Mouse (Mus musculus) cortical plate, adult 2 months (tissue): ENCODE measurements around the gene Apoa2. TPM values are rescaled to one million over a fixed set of nuclear protein-coding genes. Genes with fewer than 3 reads are reported as not detected.

Experiments used
- H3K27ac ChIP-seq: fragments of 200-500 bp; 2 replicates; pipeline ENCODE4 v1.5.1; 2012; ENCODE audit warnings: low read length, control low read depth, inconsistent platforms; ENCODE audit not compliant: insufficient read depth
- H3K4me1 ChIP-seq: fragments of 200-500 bp; 2 replicates; pipeline ENCODE4 v1.6.1; 2011; ENCODE audit warnings: low read length; ENCODE audit not compliant: control insufficient read depth, insufficient read depth
- H3K4me3 ChIP-seq: fragments of 200-500 bp; 2 replicates; pipeline ENCODE4 v1.5.1; 2011; ENCODE audit warnings: mild to moderate bottlenecking, low read length, control low read depth; ENCODE audit not compliant: insufficient read depth
- CTCF ChIP-seq: fragments of 200-500 bp; IDR thresholded peaks from 2 replicates; pipeline ENCODE4 v1.5.1; 2011; ENCODE audit warnings: mild to moderate bottlenecking, control low read depth, low read length; ENCODE audit not compliant: insufficient read depth; ENCODE audit errors: extremely low read depth
- POLR2A ChIP-seq: fragments of 200-500 bp; IDR thresholded peaks from 2 replicates; pipeline ENCODE4 v1.6.1; 2011; ENCODE audit warnings: mild to moderate bottlenecking, low read length, control low read depth; ENCODE audit not compliant: insufficient read depth; ENCODE audit errors: extremely low read depth
- polyA plus RNA-seq: library from polyadenylated mRNA; depleted of rRNA; stranded (reverse); fragments of >200 nt; gene quantifications from 2 replicates; pipeline ENCODE4 v1.2.3, GENCODE M21; 2012

Apoa2 gene
- polyA plus RNA-seq, 1 experiment, result 2.8 TPM

GRCm38 (mm10) chr1:171251594-171252324 lies 26.9 kb downstream of the Apoa2 start:
- no peak for TF ChIP-seq CTCF
- TF ChIP-seq POLR2A, result no peak
- Histone ChIP-seq H3K4me3 (peak overlapping the region; percentile 0), H3K4me1 (no peaks in the 10 kb centered on the region), H3K27ac (no peak overlapping the region)

- H3K27ac ChIP-seq, result 0 out of 2 replicates have a peak overlapping the region, but pooled peaks have one; percentile 16
- peak overlapping the region; percentile 0; the same call in 1 of the 2 replicates for H3K4me3 ChIP-seq
- TF ChIP-seq POLR2A, result no peak
- TF ChIP-seq CTCF, result no peak
- H3K4me1 ChIP-seq, result no peaks in the 10 kb centered on the region
Observed at GRCm38 (mm10) chr1:171252415-171252814, 27.6 kb downstream of the Apoa2 start.

GRCm38 (mm10) chr1:171256095-171256818 lies 31.4 kb downstream of the Apoa2 start:
- Histone ChIP-seq H3K27ac (no peak overlapping the region), H3K4me1 (no peaks in the 10 kb centered on the region), H3K4me3 (no peak overlapping the region)
- no peak for TF ChIP-seq POLR2A
- TF ChIP-seq CTCF, result no peak

- Histone ChIP-seq H3K4me3 (no peak overlapping the region), H3K4me1 (peaks cover 1% of the 10 kb centered on the region; the same call in 1 of the 2 replicates), H3K27ac (no peak overlapping the region)
- TF ChIP-seq CTCF, result peak; percentile 71; the same call in 1 of the 2 replicates
- TF ChIP-seq POLR2A, result no peak
Observed at GRCm38 (mm10) chr1:171256937-171257548, 32.2 kb downstream of the Apoa2 start.

- Histone ChIP-seq H3K27ac (no peak overlapping the region), H3K4me3 (no peak overlapping the region), H3K4me1 (peaks cover 4% of the 10 kb centered on the region)
- TF ChIP-seq CTCF, result no peak
- TF ChIP-seq POLR2A, result no peak
Observed at GRCm38 (mm10) chr1:171257781-171258180, 32.9 kb downstream of the Apoa2 start.

GRCm38 (mm10) chr1:171258921-171259320 lies 34.1 kb downstream of the Apoa2 start:
- TF ChIP-seq CTCF (no peak), POLR2A (no peak)
- Histone ChIP-seq H3K27ac (no peak overlapping the region), H3K4me3 (no peak overlapping the region), H3K4me1 (peaks cover 8% of the 10 kb centered on the region)

GRCm38 (mm10) chr1:171260316-171260715 lies 35.5 kb downstream of the Apoa2 start:
- no peak for TF ChIP-seq CTCF
- TF ChIP-seq POLR2A, result no peak
- no peak overlapping the region for H3K27ac ChIP-seq
- H3K4me1 ChIP-seq, result peaks cover 8% of the 10 kb centered on the region
- H3K4me3 ChIP-seq, result no peak overlapping the region

- H3K27ac ChIP-seq, result peak overlapping the region; percentile 57
- TF ChIP-seq POLR2A, result no peak
- H3K4me1 ChIP-seq, result peaks cover 8% of the 10 kb centered on the region
- H3K4me3 ChIP-seq, result no peak overlapping the region; the same call in 1 of the 2 replicates
Observed at GRCm38 (mm10) chr1:171262594-171263130, 37.8 kb downstream of the Apoa2 start.

- Histone ChIP-seq H3K4me1 (peaks cover 8% of the 10 kb centered on the region), H3K27ac (peak overlapping the region; percentile 57; the same call in 1 of the 2 replicates), H3K4me3 (no peak overlapping the region)
- TF ChIP-seq CTCF (no peak), POLR2A (no peak)
Observed at GRCm38 (mm10) chr1:171263185-171263611, 38.3 kb downstream of the Apoa2 start.
